Mouse (Mus musculus): ENCODE results near the gene Trappc3l. TPM values are rescaled to one million over a fixed set of nuclear protein-coding genes. Genes with fewer than 3 reads are reported as not detected.
A peak's percentile ranks its signal among the peaks of the same experiment; 100 is the strongest.

Trappc3l gene
- polyA plus RNA-seq, 1 experiment from 2014 or later = not detected

- no peak for ATAC-seq (replicated peaks; ENCODE audit: low FRiP score)
- Histone ChIP-seq H3K9me3 (replicated peaks) (no peaks in the 10 kb centered on the region), H3K27ac (no peak overlapping the region), H3K4me2 (no peak overlapping the region), H3K4me3 (replicated peaks) (no peak overlapping the region), H3K4me1 (no peaks in the 10 kb centered on the region), H3K36me3 (no peaks in the 10 kb centered on the region), H3K9ac (no peak overlapping the region), H3K27me3 (no peaks in the 10 kb centered on the region)
- WGBS = 82% methylated on average over 2 of the region's 2 CpGs
These were observed 16.6 kb downstream of the Trappc3l start for GRCm38 (mm10) chr10:34053987-34054386.

- H3K4me3 ChIP-seq (replicated peaks) = no peak overlapping the region
- WGBS = 58% methylated on average over 3 of the region's 3 CpGs
These were observed 29.2 kb downstream of the Trappc3l start for GRCm38 (mm10) chr10:34066591-34066990.

GRCm38 (mm10) chr10:34069606-34070005 is 32.2 kb downstream of the Trappc3l start:
- H3K4me1 ChIP-seq = no peaks in the 10 kb centered on the region
- no peak overlapping the region for H3K4me2 ChIP-seq
- ATAC-seq (replicated peaks; ENCODE audit: low FRiP score) = no peak
- H3K9me3 ChIP-seq (replicated peaks) = no peaks in the 10 kb centered on the region
- no peaks in the 10 kb centered on the region for H3K36me3 ChIP-seq
- WGBS = 65% methylated on average over 1 of the region's 1 CpGs
- no peak overlapping the region for H3K4me3 ChIP-seq (replicated peaks)
- no peak overlapping the region for H3K27ac ChIP-seq
- H3K27me3 ChIP-seq = no peaks in the 10 kb centered on the region
- no peak overlapping the region for H3K9ac ChIP-seq

More at GRCm38 (mm10) chr10:34066591-34066990, 29.2 kb downstream of the Trappc3l start:
- H3K27ac ChIP-seq = no peak overlapping the region
- H3K36me3 ChIP-seq = no peaks in the 10 kb centered on the region
- H3K4me1 ChIP-seq = no peaks in the 10 kb centered on the region
- H3K9ac ChIP-seq = no peak overlapping the region
- no peak for ATAC-seq (replicated peaks; ENCODE audit: low FRiP score)
- H3K27me3 ChIP-seq = no peaks in the 10 kb centered on the region
- H3K9me3 ChIP-seq (replicated peaks) = no peaks in the 10 kb centered on the region
- no peak overlapping the region for H3K4me2 ChIP-seq

GRCm38 (mm10) chr10:34070999-34071492 is 33.6 kb downstream of the Trappc3l start:
- Histone ChIP-seq H3K36me3 (no peaks in the 10 kb centered on the region), H3K9ac (no peak overlapping the region), H3K4me1 (no peaks in the 10 kb centered on the region), H3K4me2 (no peak overlapping the region), H3K27me3 (no peaks in the 10 kb centered on the region), H3K9me3 (replicated peaks) (no peaks in the 10 kb centered on the region), H3K4me3 (replicated peaks) (no peak overlapping the region), H3K27ac (no peak overlapping the region)
- WGBS = 36% methylated on average over 5 of the region's 5 CpGs
- no peak for ATAC-seq (replicated peaks; ENCODE audit: low FRiP score)

- Histone ChIP-seq H3K4me1 (no peaks in the 10 kb centered on the region), H3K36me3 (no peaks in the 10 kb centered on the region), H3K4me3 (replicated peaks) (no peak overlapping the region), H3K9ac (no peak overlapping the region), H3K4me2 (no peak overlapping the region), H3K27ac (no peak overlapping the region), H3K27me3 (no peaks in the 10 kb centered on the region), H3K9me3 (replicated peaks) (no peaks in the 10 kb centered on the region)
- no peak for ATAC-seq (replicated peaks; ENCODE audit: low FRiP score)
- WGBS = 56% methylated on average over 2 of the region's 2 CpGs
These were observed 34.3 kb downstream of the Trappc3l start for GRCm38 (mm10) chr10:34071650-34072049.

- H3K4me1 ChIP-seq = no peaks in the 10 kb centered on the region
- 83% methylated on average over 5 of the region's 5 CpGs for WGBS
- no peak overlapping the region for H3K9ac ChIP-seq
- no peak for ATAC-seq (replicated peaks; ENCODE audit: low FRiP score)
- no peak overlapping the region for H3K4me2 ChIP-seq
- no peak overlapping the region for H3K4me3 ChIP-seq (replicated peaks)
- H3K36me3 ChIP-seq = no peaks in the 10 kb centered on the region
- H3K27me3 ChIP-seq = no peaks in the 10 kb centered on the region
- no peaks in the 10 kb centered on the region for H3K9me3 ChIP-seq (replicated peaks)
- H3K27ac ChIP-seq = no peak overlapping the region
These were observed 37.3 kb downstream of the Trappc3l start for GRCm38 (mm10) chr10:34074522-34075200.

- Histone ChIP-seq H3K27me3 (no peaks in the 10 kb centered on the region), H3K4me2 (no peak overlapping the region), H3K27ac (no peak overlapping the region), H3K9me3 (replicated peaks) (no peaks in the 10 kb centered on the region), H3K4me3 (replicated peaks) (no peak overlapping the region), H3K4me1 (no peaks in the 10 kb centered on the region), H3K36me3 (no peaks in the 10 kb centered on the region), H3K9ac (no peak overlapping the region)
- ATAC-seq (replicated peaks; ENCODE audit: low FRiP score) = no peak
- WGBS = 93% methylated on average over 1 of the region's 1 CpGs
These were observed 49.1 kb downstream of the Trappc3l start for GRCm38 (mm10) chr10:34086514-34086913.

- Histone ChIP-seq H3K9ac (no peak overlapping the region), H3K9me3 (replicated peaks) (no peaks in the 10 kb centered on the region), H3K27me3 (no peaks in the 10 kb centered on the region), H3K36me3 (no peaks in the 10 kb centered on the region), H3K27ac (no peak overlapping the region), H3K4me1 (no peaks in the 10 kb centered on the region), H3K4me3 (replicated peaks) (no peak overlapping the region), H3K4me2 (no peak overlapping the region)
- ATAC-seq (replicated peaks; ENCODE audit: low FRiP score) = no peak
- 86% methylated on average over 2 of the region's 2 CpGs for WGBS
These were observed 51.1 kb downstream of the Trappc3l start for GRCm38 (mm10) chr10:34088515-34088914.

- H3K4me1 ChIP-seq = no peaks in the 10 kb centered on the region
- no peak for ATAC-seq (replicated peaks; ENCODE audit: low FRiP score)
- H3K27ac ChIP-seq = no peak overlapping the region
- no peak overlapping the region for H3K4me3 ChIP-seq (replicated peaks)
- no peak overlapping the region for H3K9ac ChIP-seq
- no peak overlapping the region for H3K4me2 ChIP-seq
- no peaks in the 10 kb centered on the region for H3K9me3 ChIP-seq (replicated peaks)
- H3K27me3 ChIP-seq = no peaks in the 10 kb centered on the region
- WGBS = 54% methylated on average over 3 of the region's 3 CpGs
- H3K36me3 ChIP-seq = no peaks in the 10 kb centered on the region
These were observed 52.1 kb downstream of the Trappc3l start for GRCm38 (mm10) chr10:34089517-34089916.

- Histone ChIP-seq H3K27ac (no peak overlapping the region), H3K9ac (no peak overlapping the region), H3K4me3 (replicated peaks) (no peak overlapping the region), H3K4me2 (no peak overlapping the region), H3K27me3 (no peaks in the 10 kb centered on the region), H3K9me3 (replicated peaks) (no peaks in the 10 kb centered on the region), H3K36me3 (no peaks in the 10 kb centered on the region), H3K4me1 (no peaks in the 10 kb centered on the region)
- no peak for ATAC-seq (replicated peaks; ENCODE audit: low FRiP score)
- WGBS = 81% methylated on average over 1 of the region's 1 CpGs
These were observed 53.1 kb downstream of the Trappc3l start for GRCm38 (mm10) chr10:34090481-34090880.

- no peak for ATAC-seq (replicated peaks; ENCODE audit: low FRiP score)
- Histone ChIP-seq H3K27me3 (no peaks in the 10 kb centered on the region), H3K36me3 (no peaks in the 10 kb centered on the region)
These were observed 54.5 kb downstream of the Trappc3l start for GRCm38 (mm10) chr10:34091888-34092287.

GRCm38 (mm10) chr10:34095147-34095546 is 57.8 kb downstream of the Trappc3l start:
- H3K4me2 ChIP-seq = no peak overlapping the region
- H3K4me1 ChIP-seq = peaks cover 4% of the 10 kb centered on the region; the same call in 1 of the 2 replicates
- no peak overlapping the region for H3K4me3 ChIP-seq (replicated peaks)
- H3K36me3 ChIP-seq = no peaks in the 10 kb centered on the region
- no peaks in the 10 kb centered on the region for H3K9me3 ChIP-seq (replicated peaks)
- no peak overlapping the region for H3K9ac ChIP-seq
- ATAC-seq (replicated peaks; ENCODE audit: low FRiP score) = no peak
- no peaks in the 10 kb centered on the region for H3K27me3 ChIP-seq
- 75% methylated on average over 2 of the region's 2 CpGs for WGBS
- H3K27ac ChIP-seq = no peak overlapping the region

More at GRCm38 (mm10) chr10:34091888-34092287, 54.5 kb downstream of the Trappc3l start:
- H3K4me1 ChIP-seq = peaks cover 4% of the 10 kb centered on the region; the same call in 1 of the 2 replicates
- no peak overlapping the region for H3K4me2 ChIP-seq
- H3K4me3 ChIP-seq (replicated peaks) = no peak overlapping the region
- WGBS = 77% methylated on average over 5 of the region's 5 CpGs
- H3K27ac ChIP-seq = no peak overlapping the region
- no peak overlapping the region for H3K9ac ChIP-seq
- no peaks in the 10 kb centered on the region for H3K9me3 ChIP-seq (replicated peaks)

- ATAC-seq (replicated peaks; ENCODE audit: low FRiP score) = no peak
- WGBS = 61% methylated on average over 12 of the region's 12 CpGs
- Histone ChIP-seq H3K4me1 (peaks cover 4% of the 10 kb centered on the region; the same call in 1 of the 2 replicates), H3K9ac (no peak overlapping the region), H3K27ac (no peak overlapping the region), H3K4me3 (replicated peaks) (peak overlapping the region; percentile 27), H3K27me3 (no peaks in the 10 kb centered on the region), H3K36me3 (no peaks in the 10 kb centered on the region), H3K4me2 (peak overlapping the region; percentile 47), H3K9me3 (replicated peaks) (no peaks in the 10 kb centered on the region)
These were observed 58.6 kb downstream of the Trappc3l start for GRCm38 (mm10) chr10:34095964-34096363.

Data from kidney, embryonic 15.5 days (tissue).